Comparison of ENCODE assay signal across 8 mouse cellular contexts in the genomic region with DNA sequence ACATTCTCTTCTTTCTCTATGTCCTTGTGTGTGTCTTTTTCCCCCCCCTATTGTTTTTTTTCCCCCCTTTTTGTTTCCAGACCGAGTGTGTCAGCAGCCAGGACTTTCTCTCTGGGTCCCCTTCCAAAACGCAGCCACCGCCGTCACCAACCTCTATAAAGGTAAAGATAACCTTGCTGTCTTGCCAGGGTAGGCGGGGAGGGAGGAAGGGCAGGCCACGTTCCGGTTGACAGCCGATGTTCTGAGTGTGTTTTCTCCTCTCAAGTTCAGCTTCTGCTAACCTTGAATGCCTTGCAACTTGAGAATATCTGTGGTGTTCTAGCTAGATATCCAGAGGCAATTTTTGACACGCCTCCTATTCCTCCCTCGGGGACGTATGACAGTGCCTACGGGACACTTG. TPM values are rescaled to one million over a fixed set of nuclear protein-coding genes. Genes with fewer than 3 reads are reported as not detected.
DNase-seq lines count a peak whose midpoint lies in the region; ATAC-seq lines count a peak whose summit lies in the region.

No protein-coding gene starts in this region.

- DNase-seq in adrenal gland, adult 2 months: peak; percentile 43
- no peak for DNase-seq in adrenal gland, postnatal 25 days
- peak; percentile 20 for DNase-seq in forebrain, embryonic 14.5 days (ENCODE audit: low spot score)
- peak; percentile 17 to 32 for DNase-seq in spleen, postnatal 14 days (ENCODE audit: low spot score in 2 of 2)
- no peak for DNase-seq in urinary bladder, postnatal 36 days (ENCODE audit: low spot score in 2 of 2)

- H3K27me3 ChIP-seq in forebrain, embryonic 14.5 days (replicated peaks; ENCODE audit: control insufficient read depth, insufficient read depth, low read length): no peaks in the 10 kb centered on the region
- H3K27me3 ChIP-seq in intestine, embryonic 15.5 days (replicated peaks): no peaks in the 10 kb centered on the region
- no peaks in the 10 kb centered on the region for H3K27me3 ChIP-seq in liver, embryonic 16.5 days (ENCODE audit: control insufficient read depth, insufficient read depth, low read depth, low read length)

- H3K9me3 ChIP-seq in forebrain, embryonic 14.5 days (replicated peaks; ENCODE audit: control insufficient read depth, low read length): no peaks in the 10 kb centered on the region
- no peaks in the 10 kb centered on the region for H3K9me3 ChIP-seq in intestine, embryonic 15.5 days
- no peaks in the 10 kb centered on the region for H3K9me3 ChIP-seq in liver, embryonic 16.5 days (replicated peaks; ENCODE audit: control insufficient read depth, low read length)

- peak overlapping the region; percentile 99 for H3K4me3 ChIP-seq in brown adipose tissue, adult 24 weeks (ENCODE audit: insufficient read depth, low read depth, low read length)
- H3K4me3 ChIP-seq in forebrain, embryonic 14.5 days (ENCODE audit: low read depth, low read length): peak overlapping the region; percentile 99
- H3K4me3 ChIP-seq in intestine, embryonic 15.5 days (replicated peaks): peak overlapping the region; percentile 89
- peak overlapping the region; percentile 99 for H3K4me3 ChIP-seq in liver, embryonic 16.5 days (ENCODE audit: low read depth, low read length)

- 4% methylated on average over 12 of the region's 12 CpGs for WGBS in forebrain, embryonic 14.5 days
- 2% methylated on average over 12 of the region's 12 CpGs for WGBS in intestine, embryonic 15.5 days
- WGBS in liver, embryonic 16.5 days (ENCODE audit: insufficient replicate concordance): 5% methylated on average over 12 of the region's 12 CpGs

- H3K4me2 ChIP-seq in forebrain, embryonic 14.5 days (ENCODE audit: low read length): peak overlapping the region; percentile 92
- peak overlapping the region; percentile 76 for H3K4me2 ChIP-seq in intestine, embryonic 15.5 days (replicated peaks)
- peak overlapping the region; percentile 84 for H3K4me2 ChIP-seq in liver, embryonic 16.5 days (ENCODE audit: low read depth, low read length)

- H3K9ac ChIP-seq in forebrain, embryonic 14.5 days (ENCODE audit: low read length): peak overlapping the region; percentile 99
- peak overlapping the region; percentile 98 for H3K9ac ChIP-seq in intestine, embryonic 15.5 days
- H3K9ac ChIP-seq in liver, embryonic 16.5 days (ENCODE audit: low read depth, low read length): peak overlapping the region; percentile 100

- peaks cover 9% of the 10 kb centered on the region; the same call in 1 of the 2 replicates for H3K4me1 ChIP-seq in brown adipose tissue, adult 24 weeks (ENCODE audit: control insufficient read depth, insufficient read depth, insufficient read length, low read length)
- H3K4me1 ChIP-seq in forebrain, embryonic 14.5 days (ENCODE audit: control insufficient read depth, insufficient read depth, low read length): peaks cover 25% of the 10 kb centered on the region
- peaks cover 5% of the 10 kb centered on the region for H3K4me1 ChIP-seq in intestine, embryonic 15.5 days (replicated peaks)
- H3K4me1 ChIP-seq in liver, embryonic 16.5 days (ENCODE audit: control insufficient read depth, low read depth, low read length): peaks cover 27% of the 10 kb centered on the region

- H3K36me3 ChIP-seq in forebrain, embryonic 14.5 days (ENCODE audit: control insufficient read depth, insufficient read depth, low read length): peaks cover 24% of the 10 kb centered on the region; the same call in 1 of the 2 replicates
- no peaks in the 10 kb centered on the region; the same call in 1 of the 2 replicates for H3K36me3 ChIP-seq in intestine, embryonic 15.5 days
- H3K36me3 ChIP-seq in liver, embryonic 16.5 days (ENCODE audit: control insufficient read depth, insufficient read depth): peaks cover 28% of the 10 kb centered on the region

- peak overlapping the region; percentile 98 for H3K27ac ChIP-seq in brown adipose tissue, adult 24 weeks (replicated peaks; ENCODE audit: low read depth, low read length)
- peak overlapping the region; percentile 96; the same call in 1 of the 2 replicates for H3K27ac ChIP-seq in forebrain, embryonic 14.5 days (ENCODE audit: low read depth, low read length)
- peak overlapping the region; percentile 95; the same call in 1 of the 2 replicates for H3K27ac ChIP-seq in intestine, embryonic 15.5 days
- H3K27ac ChIP-seq in liver, embryonic 16.5 days (ENCODE audit: low read length): peak overlapping the region; percentile 98

- ATAC-seq in forebrain, embryonic 14.5 days: no peak
- no peak for ATAC-seq in intestine, embryonic 15.5 days
- no peak for ATAC-seq in liver, embryonic 16.5 days (ENCODE audit: low read depth)

RNA-seq across cellular contexts. Expression of a gene that starts 1.3 kb away (rescaled TPM):
- 10 to 100 TPM; 75.7 to 77.0 TPM for total RNA-seq in adrenal gland, adult 2 months (2021)
- polyA plus RNA-seq in adrenal gland, adult 2 months (2012; rRNA removed): 12.8 and 14.9 TPM in 2 replicates
- 79.5 and 93.3 TPM in 2 replicates for total RNA-seq in adrenal gland, postnatal 25 days (2021)
- polyA plus RNA-seq in brown adipose tissue, adult 24 weeks (2012; ENCODE audit: insufficient read depth, insufficient read length, missing spikeins): 38.2 and 39.8 TPM in 2 replicates
- 19.6 and 24.9 TPM in 2 replicates for polyA plus RNA-seq in forebrain, embryonic 14.5 days (2014; fragmentation: Nextera tagmentation; extraction: Ambion mirVana)
- polyA plus RNA-seq in intestine, embryonic 15.5 days (2015; fragmentation: Nextera tagmentation; extraction: Ambion mirVana): 15.8 and 17.7 TPM in 2 replicates
- polyA plus RNA-seq in liver, embryonic 16.5 days (2015; fragmentation: Nextera tagmentation; extraction: Ambion mirVana): 10.9 TPM in 2 replicates

RNA-seq across cellular contexts. Expression of a gene that starts 39.1 kb away (rescaled TPM):
- total RNA-seq in adrenal gland, adult 2 months (2021): 100 to 1,000 TPM in 1 of 2 experiments, 10 to 100 TPM in 1; 83.9 to 128 TPM
- polyA plus RNA-seq in adrenal gland, adult 2 months (2012; rRNA removed): 6.8 and 9.6 TPM in 2 replicates
- total RNA-seq in adrenal gland, postnatal 25 days (2021): 112 and 133 TPM in 2 replicates
- 27.2 and 38.0 TPM in 2 replicates for polyA plus RNA-seq in brown adipose tissue, adult 24 weeks (2012; ENCODE audit: insufficient read depth, insufficient read length, missing spikeins)
- 42.1 and 42.7 TPM in 2 replicates for polyA plus RNA-seq in forebrain, embryonic 14.5 days (2014; fragmentation: Nextera tagmentation; extraction: Ambion mirVana)
- 22.6 and 25.5 TPM in 2 replicates for polyA plus RNA-seq in intestine, embryonic 15.5 days (2015; fragmentation: Nextera tagmentation; extraction: Ambion mirVana)
- 22.4 and 22.6 TPM in 2 replicates for polyA plus RNA-seq in liver, embryonic 16.5 days (2015; fragmentation: Nextera tagmentation; extraction: Ambion mirVana)

Comparison
In these comparisons a context has a peak if more than half of its experiments do, and no peak if none do; other contexts are left out.
1. DNase-seq: peak in adrenal gland, adult 2 months (single experiment), forebrain, embryonic 14.5 days (single experiment) and spleen, postnatal 14 days (2 of 2); none in adrenal gland, postnatal 25 days (single experiment) and urinary bladder, postnatal 36 days (0 of 2).
2. Peak in every context shown above with its lines, with median percentiles within 50 percentile points of each other: H3K27ac ChIP-seq, H3K4me3 ChIP-seq, H3K4me2 ChIP-seq and H3K9ac ChIP-seq.